8 mouse cellular contexts compared by ENCODE assay signal in genomic region chr14:111676851-111677291, GRCm38 (mm10). TPM values are rescaled to one million over a fixed set of nuclear protein-coding genes. Genes with fewer than 3 reads are reported as not detected.
DNase-seq lines count a peak whose midpoint lies in the region; ATAC-seq lines count a peak whose summit lies in the region.

No protein-coding gene starts in this region.

- 1% methylated on average over 18 of the region's 18 CpGs for WGBS in liver, embryonic 11.5 days
- 0% methylated on average over 18 of the region's 18 CpGs for WGBS in embryonic facial prominence, embryonic 11.5 days
- under 1% methylated on average over 18 of the region's 18 CpGs for WGBS in intestine, embryonic 16.5 days
- under 1% methylated on average over 18 of the region's 18 CpGs for WGBS in midbrain, embryonic 11.5 days

- no peak overlapping the region for H3K9ac ChIP-seq in liver, embryonic 11.5 days (ENCODE audit: low read depth, low read length)
- no peak overlapping the region; the same call in 1 of the 2 replicates for H3K9ac ChIP-seq in embryonic facial prominence, embryonic 11.5 days (replicated peaks; ENCODE audit: low read length)
- H3K9ac ChIP-seq in intestine, embryonic 16.5 days (ENCODE audit: low read depth, low read length): no peak overlapping the region
- peak overlapping the region; percentile 93 for H3K9ac ChIP-seq in midbrain, embryonic 11.5 days (ENCODE audit: low read length)

- no peaks in the 10 kb centered on the region for H3K36me3 ChIP-seq in liver, embryonic 11.5 days (ENCODE audit: control insufficient read depth, insufficient read depth, low read length)
- H3K36me3 ChIP-seq in embryonic facial prominence, embryonic 11.5 days (replicated peaks; ENCODE audit: control insufficient read depth, insufficient read depth, low read depth, low read length): no peaks in the 10 kb centered on the region
- H3K36me3 ChIP-seq in intestine, embryonic 16.5 days (ENCODE audit: control insufficient read depth, insufficient read depth, low read length): no peaks in the 10 kb centered on the region
- H3K36me3 ChIP-seq in midbrain, embryonic 11.5 days (ENCODE audit: control insufficient read depth, insufficient read depth, low read length): no peaks in the 10 kb centered on the region

- H3K4me1 ChIP-seq in liver, embryonic 11.5 days (replicated peaks; ENCODE audit: control insufficient read depth, insufficient read depth, low read length): no peaks in the 10 kb centered on the region
- no peaks in the 10 kb centered on the region for H3K4me1 ChIP-seq in embryonic facial prominence, embryonic 11.5 days (ENCODE audit: control insufficient read depth, insufficient read depth, low read length)
- H3K4me1 ChIP-seq in intestine, embryonic 16.5 days (ENCODE audit: control insufficient read depth, insufficient read depth, low read length): peaks cover 13% of the 10 kb centered on the region
- H3K4me1 ChIP-seq in midbrain, embryonic 11.5 days (ENCODE audit: control insufficient read depth, insufficient read depth, low read length): peaks cover 14% of the 10 kb centered on the region

- intact Hi-C loops in heart, postnatal 10 days (cut with DNase I): no loop called here

- H3K27ac ChIP-seq in liver, embryonic 11.5 days (ENCODE audit: low read depth, low read length): no peak overlapping the region
- H3K27ac ChIP-seq in embryonic facial prominence, embryonic 11.5 days (replicated peaks; ENCODE audit: low read depth, low read length): no peak overlapping the region
- H3K27ac ChIP-seq in intestine, embryonic 16.5 days (ENCODE audit: low read length): no peak overlapping the region
- H3K27ac ChIP-seq in midbrain, embryonic 11.5 days (ENCODE audit: low read depth, low read length): peak overlapping the region; percentile 95; the same call in 1 of the 2 replicates

- peak overlapping the region; percentile 92 for H3K4me2 ChIP-seq in liver, embryonic 11.5 days
- H3K4me2 ChIP-seq in embryonic facial prominence, embryonic 11.5 days (ENCODE audit: low read depth, low read length): peak overlapping the region; percentile 88
- peak overlapping the region; percentile 99 for H3K4me2 ChIP-seq in intestine, embryonic 16.5 days (ENCODE audit: low read depth, low read length)
- H3K4me2 ChIP-seq in midbrain, embryonic 11.5 days: peak overlapping the region; percentile 64

- DNase-seq in liver, embryonic 11.5 days (ENCODE audit: low spot score): no peak
- DNase-seq in liver: no peak
- peak; percentile 43 for DNase-seq in embryonic facial prominence, embryonic 11.5 days (ENCODE audit: low spot score)
- DNase-seq in midbrain, embryonic 11.5 days (ENCODE audit: low spot score, missing footprints): no peak
- DNase-seq in ovary, postnatal 14 days (ENCODE audit: low spot score): no peak
- no peak for DNase-seq in heart, postnatal 10 days

- no peak for ATAC-seq in liver, embryonic 11.5 days (replicated peaks; ENCODE audit: low FRiP score)
- ATAC-seq in embryonic facial prominence, embryonic 11.5 days (replicated peaks; ENCODE audit: insufficient number of reproducible peaks, low FRiP score, low TSS enrichment, low read depth): 0 out of 2 replicates have a peak, but pooled peaks have one; percentile 16
- no peak for ATAC-seq in intestine, embryonic 16.5 days
- ATAC-seq in midbrain, embryonic 11.5 days (ENCODE audit: low FRiP score): no peak
- ATAC-seq in erythroid progenitor cell, adult 5-6 weeks (replicated peaks; ENCODE audit: low FRiP score, poor library complexity, severe bottlenecking): no peak

- peaks cover 63% of the 10 kb centered on the region for H3K27me3 ChIP-seq in liver, embryonic 11.5 days (replicated peaks; ENCODE audit: control insufficient read depth, insufficient read depth, low read length)
- H3K27me3 ChIP-seq in embryonic facial prominence, embryonic 11.5 days (ENCODE audit: control insufficient read depth, insufficient read depth, low read length): peaks cover 6% of the 10 kb centered on the region; the same call in 1 of the 2 replicates
- H3K27me3 ChIP-seq in intestine, embryonic 16.5 days (replicated peaks; ENCODE audit: control insufficient read depth, insufficient read depth, low read length): peaks cover 33% of the 10 kb centered on the region
- no peaks in the 10 kb centered on the region; the same call in 1 of the 2 replicates for H3K27me3 ChIP-seq in midbrain, embryonic 11.5 days (ENCODE audit: control insufficient read depth, insufficient read depth, low read length)

- peak overlapping the region; percentile 20; the same call in 1 of the 2 replicates for H3K4me3 ChIP-seq in liver, embryonic 11.5 days (ENCODE audit: low read depth, low read length)
- peak overlapping the region; percentile 65 for H3K4me3 ChIP-seq in embryonic facial prominence, embryonic 11.5 days (ENCODE audit: low read depth, low read length)
- H3K4me3 ChIP-seq in intestine, embryonic 16.5 days (ENCODE audit: low read length): peak overlapping the region; percentile 68
- H3K4me3 ChIP-seq in midbrain, embryonic 11.5 days (ENCODE audit: low read depth, low read length): peak overlapping the region; percentile 74

- H3K9me3 ChIP-seq in liver, embryonic 11.5 days (ENCODE audit: control insufficient read depth, low read length): no peaks in the 10 kb centered on the region
- H3K9me3 ChIP-seq in embryonic facial prominence, embryonic 11.5 days (replicated peaks; ENCODE audit: control insufficient read depth, low read length): no peaks in the 10 kb centered on the region
- no peaks in the 10 kb centered on the region for H3K9me3 ChIP-seq in intestine, embryonic 16.5 days (ENCODE audit: control insufficient read depth, low read length)
- no peaks in the 10 kb centered on the region for H3K9me3 ChIP-seq in midbrain, embryonic 11.5 days (ENCODE audit: control insufficient read depth, low read length)

RNA-seq across cellular contexts. Expression of gene Slitrk5, which starts 2.0 kb away (rescaled TPM):
- polyA plus RNA-seq in liver, embryonic 11.5 days (2014; fragmentation: Nextera tagmentation; extraction: Ambion mirVana): 1.5 and 1.6 TPM in 2 replicates
- 8.5 and 9.8 TPM in 2 replicates for polyA plus RNA-seq in embryonic facial prominence, embryonic 11.5 days (2014; fragmentation: Nextera tagmentation; extraction: Ambion mirVana)
- 2.3 and 2.6 TPM in 2 replicates for polyA plus RNA-seq in intestine, embryonic 16.5 days (2015; fragmentation: Nextera tagmentation; extraction: Ambion mirVana)
- 15.2 and 16.4 TPM in 2 replicates for polyA plus RNA-seq in midbrain, embryonic 11.5 days (2014; fragmentation: Nextera tagmentation; extraction: Ambion mirVana)
- total RNA-seq in erythroid progenitor cell, adult 5-6 weeks (2015; ENCODE audit: low replicate concordance): not detected in 2 replicates
- not detected in 2 replicates for total RNA-seq in erythroid progenitor cell, adult 5-6 weeks (2017; ENCODE audit: low replicate concordance)
- under 1 TPM in 1 of 2 experiments, not detected in 1; 0.07 TPM for total RNA-seq in heart, postnatal 10 days (2021)

Comparison
In these comparisons a context has a peak if more than half of its experiments do, and no peak if none do; other contexts are left out.
1. H3K4me3 ChIP-seq: peak in every context shown above with its lines; median percentile 74 in midbrain, embryonic 11.5 days; 68 in intestine, embryonic 16.5 days; 65 in embryonic facial prominence, embryonic 11.5 days; 20 in liver, embryonic 11.5 days.